Mouse (Mus musculus): ENCODE results near the gene Zfand4.

Gene Zfand4

DNA sequence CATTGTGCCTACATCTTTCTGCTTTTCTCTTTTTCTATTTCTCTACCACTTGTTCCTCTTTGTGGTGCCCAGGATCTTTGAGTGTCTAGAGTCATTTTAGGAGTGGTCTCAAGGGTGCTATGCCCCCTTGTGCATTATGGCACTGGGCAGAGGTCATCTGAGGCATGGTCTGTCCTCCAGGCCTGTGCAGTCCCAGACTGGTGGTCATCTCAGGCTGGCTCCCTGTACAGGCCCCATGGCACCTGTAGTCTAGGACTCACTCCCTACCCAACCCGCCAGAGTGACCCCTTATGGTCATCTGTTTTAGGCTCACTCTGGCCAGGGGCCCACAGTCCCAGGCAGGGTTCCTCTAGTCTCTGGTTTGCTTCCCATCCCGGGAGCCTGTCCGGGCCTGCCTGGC lies 107.5 kb downstream of the Zfand4 start:
- DNase-seq (ENCODE audit: low read depth, low spot score) = no peak

- no peak for DNase-seq (ENCODE audit: low read depth, low spot score)
Observed at GRCm38 (mm10) chr6:116374136-116374535, 110.1 kb downstream of the Zfand4 start.

DNA sequence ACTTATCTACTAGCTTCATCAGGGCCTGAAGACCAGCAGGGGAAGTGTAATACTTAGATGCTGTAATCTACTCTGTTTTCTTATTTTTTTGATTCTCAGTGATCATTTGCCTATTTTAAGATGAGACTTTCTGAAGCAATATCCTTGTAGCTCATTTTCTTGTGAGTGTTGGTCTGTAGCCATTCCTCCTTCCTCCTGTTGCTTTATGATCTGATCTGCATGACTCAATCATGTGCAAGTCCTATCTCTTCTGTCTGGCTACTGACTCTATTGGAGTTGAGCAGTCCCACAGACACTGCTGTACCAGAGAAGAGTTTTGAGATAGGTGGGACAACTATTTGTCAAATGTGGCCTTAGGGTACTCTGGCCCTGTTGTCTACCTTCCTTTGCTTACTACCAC lies 110.6 kb downstream of the Zfand4 start:
- no peak for DNase-seq (ENCODE audit: low read depth, low spot score)

DNA sequence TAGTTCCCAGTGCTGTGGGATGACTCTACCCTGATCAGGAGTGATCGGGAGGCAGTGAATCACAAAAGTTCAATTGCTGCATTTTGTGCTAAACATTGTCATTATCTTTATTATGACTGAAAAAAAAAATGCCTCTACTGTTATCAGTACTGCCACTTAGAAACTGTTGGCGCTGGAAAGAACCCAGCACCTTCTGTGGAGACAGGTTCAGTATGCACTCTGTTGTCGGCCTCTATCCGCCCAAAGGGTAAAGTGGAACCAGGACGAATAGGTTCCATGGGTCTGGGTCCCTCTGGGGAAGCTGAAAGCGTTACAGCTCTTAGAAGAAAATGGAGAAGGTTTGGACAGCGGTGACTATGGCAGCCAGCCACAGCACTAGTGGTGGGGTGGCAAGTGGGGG lies 114.9 kb downstream of the Zfand4 start:
- DNase-seq (ENCODE audit: low read depth, low spot score) = no peak

Measured in R1 (cell line).